8 mouse cellular contexts compared by ENCODE assay signal in genomic region chr6:135323311-135323982, GRCm38 (mm10). TPM values are rescaled to one million over a fixed set of nuclear protein-coding genes. Genes with fewer than 3 reads are reported as not detected.
A peak's percentile ranks its signal among the peaks of the same experiment; 100 is the strongest.
DNase-seq lines count a peak whose midpoint lies in the region; ATAC-seq lines count a peak whose summit lies in the region.

No protein-coding gene starts in this region.

- no peak overlapping the region for H3K4me3 ChIP-seq in liver, embryonic 15.5 days (replicated peaks)

- no peaks in the 10 kb centered on the region for H3K9me3 ChIP-seq in liver, embryonic 15.5 days (replicated peaks)

- peaks cover 30% of the 10 kb centered on the region for H3K27me3 ChIP-seq in liver, embryonic 15.5 days

- no peak overlapping the region for H3K27ac ChIP-seq in liver, embryonic 15.5 days (replicated peaks)

- peaks cover 11% of the 10 kb centered on the region; the same call in 1 of the 2 replicates for H3K4me1 ChIP-seq in liver, embryonic 15.5 days (replicated peaks)

- intact Hi-C loops in gastrocnemius, postnatal 14 days (cut with DNase I; ENCODE audit: low total_unique reads) = no loop called here

- peak; percentile 76 for DNase-seq in MN1 (ENCODE audit: low spot score)
- peak; percentile 67 for DNase-seq in gastrocnemius, postnatal 14 days
- DNase-seq in naive thymus-derived CD4-positive, alpha-beta T cell, adult 2 months (ENCODE audit: low read depth) = peak; percentile 49
- DNase-seq in urinary bladder, postnatal 14 days (ENCODE audit: low spot score) = peak; percentile 85
- DNase-seq in right cerebral cortex, postnatal 10 days (ENCODE audit: low spot score in 2 of 2) = no peak

- H3K4me2 ChIP-seq in liver, embryonic 15.5 days = peak overlapping the region; percentile 20; the same call in 1 of the 2 replicates

- no peaks in the 10 kb centered on the region for H3K36me3 ChIP-seq in liver, embryonic 15.5 days (replicated peaks)

- 8% methylated on average over 16 of the region's 16 CpGs for WGBS in liver, embryonic 15.5 days (ENCODE audit: insufficient replicate concordance)

- H3K9ac ChIP-seq in liver, embryonic 15.5 days = no peak overlapping the region

- peak; percentile 64 for ATAC-seq in cerebellum, adult (ENCODE audit: insufficient number of reproducible peaks, low FRiP score, low TSS enrichment)
- peak; percentile 70 for ATAC-seq in inflammation-experienced regulatory T-cells, adult 6 months
- ATAC-seq in liver, embryonic 15.5 days (ENCODE audit: insufficient read depth) = peak; percentile 44; the same call in 1 of the 2 replicates

RNA-seq across cellular contexts. Expression of gene Pbp2, which starts 13.2 kb away (rescaled TPM):
- not detected for total RNA-seq in gastrocnemius, postnatal 14 days (2021)
- not detected for polyA plus RNA-seq in inflammation-experienced regulatory T-cells, adult 6 months (2017; shearing (Covaris generic))
- polyA plus RNA-seq in liver, embryonic 15.5 days (2015; fragmentation: Nextera tagmentation; extraction: Ambion mirVana) = not detected in 2 replicates

RNA-seq across cellular contexts. Expression of gene Emp1, which starts 38.9 kb away (rescaled TPM):
- 100 to 1,000 TPM in 1 of 2 experiments, 10 to 100 TPM in 1; 83.9 to 105 TPM for total RNA-seq in gastrocnemius, postnatal 14 days (2021)
- polyA plus RNA-seq in inflammation-experienced regulatory T-cells, adult 6 months (2017; shearing (Covaris generic)) = 10 to 100 TPM in 2 of 3 experiments, 1 to 10 TPM in 1; 7.0 to 16.4 (median 12.2) TPM
- polyA plus RNA-seq in liver, embryonic 15.5 days (2015; fragmentation: Nextera tagmentation; extraction: Ambion mirVana) = 2.1 and 2.5 TPM in 2 replicates

Comparison
In these comparisons a context has a peak if more than half of its experiments do, and no peak if none do; other contexts are left out.
1. DNase-seq: peak in MN1 (single experiment), gastrocnemius, postnatal 14 days (single experiment), naive thymus-derived CD4-positive, alpha-beta T cell, adult 2 months (single experiment) and urinary bladder, postnatal 14 days (single experiment); none in right cerebral cortex, postnatal 10 days (0 of 2).
2. Peak in every context shown above with its lines, with median percentiles within 50 percentile points of each other: ATAC-seq.